Mouse (Mus musculus) Patski (cell line): ENCODE data around the gene Fzd10. TPM values are rescaled to one million over a fixed set of nuclear protein-coding genes. Genes with fewer than 3 reads are reported as not detected.

Experiments
- ATAC-seq: fragments of 100-300 bp; one replicate; pipeline ENCODE4 v1.8.0; 2021
- CTCF ChIA-PET: fragments of 350-600 bp; sonication (Branson Sonifier 250); formaldehyde crosslinking; loops from one replicate; lab custom pipeline; 2022; ENCODE audit warnings: inconsistent platforms; lab: Charles Lee
- POLR2A ChIA-PET: fragments of 350-600 bp; sonication (Branson Sonifier 250); formaldehyde crosslinking; loops from one replicate; lab custom pipeline; 2022; ENCODE audit warnings: antibody characterized with exemption, inconsistent platforms; lab: Charles Lee
- DNase-seq: peaks from one replicate; pipeline ENCODE4 v3.0.0-alpha.2; 2011; ENCODE audit warnings: low read depth, low spot score
- H3K27me3 ChIP-seq: fragments of 371-371 bp; one replicate; pipeline ENCODE4 v1.5.1; 2021
- CTCF ChIP-seq: fragments of 100-300 bp; IDR thresholded peaks from one replicate; pipeline ENCODE4 v1.5.1; 2021
- in situ Hi-C: fragments of 300-500 bp; cut with MboI; formaldehyde crosslinking; loops from 3 replicates; pipeline ENCODE4 v1.11.1; 2018; ENCODE audit warnings: low pct_unique_long_range_greater_than_20kb, mixed read lengths
- polyA plus RNA-seq: library from polyadenylated mRNA; unstranded; gene quantifications from one replicate; pipeline ENCODE4 v1.2.3, GENCODE M21; 2021

Gene Fzd10
- polyA plus RNA-seq = not detected

- ChIA-PET CTCF (no interaction called here), POLR2A (no interaction called here)
- DNase-seq (no peak), ATAC-seq (no peak)
- peaks cover 28% of the 10 kb centered on the region for H3K27me3 ChIP-seq
- in situ Hi-C loops = no loop called here
- TF ChIP-seq CTCF = no peak
Observed at GRCm38 (mm10) chr5:128600072-128601021, at the start of gene Fzd10. Gene Fzd10, plus strand, starts transcription at chr5:128600844.

DNA sequence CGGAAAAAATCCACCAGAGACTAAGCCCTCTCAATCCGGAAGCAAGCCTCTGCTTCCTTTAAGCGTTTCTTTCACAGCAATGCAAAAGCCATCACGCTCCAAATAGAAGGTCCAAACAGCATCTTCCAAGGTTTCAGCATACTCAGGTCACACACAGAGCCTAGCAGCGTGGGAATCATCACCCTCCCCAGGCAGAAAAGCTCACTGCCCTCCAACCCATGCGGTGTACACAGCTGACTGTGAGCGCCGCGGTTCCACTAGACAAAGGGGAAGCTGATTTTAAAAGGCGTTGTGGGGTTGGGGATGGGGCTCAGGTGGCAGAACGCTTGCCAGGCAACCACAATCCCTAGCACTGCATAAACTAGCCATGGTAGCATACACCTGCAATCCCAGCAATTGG is 49.2 kb upstream of the Fzd10 start:
- no peaks in the 10 kb centered on the region for H3K27me3 ChIP-seq
- POLR2A ChIA-PET = no interaction called here
- DNase-seq = no peak
- in situ Hi-C loops = no loop called here
- ATAC-seq = no peak
- CTCF ChIA-PET = no interaction called here
- no peak for TF ChIP-seq CTCF

DNA sequence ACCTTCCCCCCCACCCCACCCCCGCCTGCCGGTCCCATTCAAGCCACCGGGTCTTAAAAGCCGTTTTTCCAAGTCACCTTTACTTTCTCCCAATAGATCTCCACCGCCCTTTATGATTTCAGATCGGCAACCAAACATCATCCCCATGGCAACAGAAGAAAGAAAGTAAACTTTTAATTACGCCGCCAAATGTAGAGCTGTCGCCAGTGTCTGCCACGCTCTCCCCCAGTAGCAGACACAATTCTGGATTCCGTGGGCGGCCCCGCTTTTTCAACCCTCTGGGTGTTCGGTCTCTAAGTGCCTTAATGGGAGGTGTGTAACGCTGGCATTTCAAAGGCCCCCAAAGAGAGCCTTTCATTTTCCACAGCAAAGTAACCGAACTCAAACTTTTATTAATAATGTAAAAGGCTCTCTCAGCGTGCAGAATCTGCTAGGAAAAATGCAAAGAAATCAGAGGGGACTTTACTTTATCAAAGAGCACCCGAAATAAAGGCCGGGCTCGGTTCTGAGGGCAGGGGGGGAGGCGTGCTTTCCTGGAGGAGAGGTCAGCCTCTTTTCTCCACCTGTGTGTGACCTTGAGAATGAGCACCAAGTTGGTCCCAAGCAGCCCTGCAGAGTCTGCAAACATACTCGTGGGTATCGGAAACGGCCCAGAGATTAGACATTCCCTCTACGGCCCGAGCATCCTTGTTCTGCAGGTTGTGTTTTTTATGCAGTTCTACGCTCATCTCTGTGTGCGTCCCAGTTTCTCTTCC is 48.3 kb upstream of the Fzd10 start:
- no peak for DNase-seq
- ATAC-seq = no peak
- in situ Hi-C loops = no loop called here
- ChIA-PET POLR2A (no interaction called here), CTCF (no interaction called here)
- TF ChIP-seq CTCF = no peak
- H3K27me3 ChIP-seq = no peaks in the 10 kb centered on the region

DNA sequence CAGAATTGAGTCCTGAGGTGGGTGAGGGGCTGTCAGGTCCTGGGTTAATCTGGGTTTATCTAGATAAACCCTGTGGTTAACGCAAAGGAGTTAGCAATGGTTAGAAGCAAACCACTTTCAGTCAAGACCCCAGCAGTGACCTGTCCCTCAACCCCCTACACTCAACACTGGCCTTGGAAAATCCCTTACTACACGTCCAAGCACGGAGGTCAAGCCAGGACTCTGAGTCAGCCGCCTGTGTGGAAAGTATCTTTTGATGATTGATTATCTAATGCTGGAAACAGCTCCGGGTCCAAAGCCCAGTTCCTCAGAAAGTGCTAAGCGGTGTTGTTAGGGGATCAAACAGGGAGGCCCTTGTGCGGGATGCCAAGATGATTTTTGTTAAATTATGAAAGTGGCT is 42.5 kb upstream of the Fzd10 start:
- no peak for ATAC-seq
- H3K27me3 ChIP-seq = no peaks in the 10 kb centered on the region
- ChIA-PET CTCF (no interaction called here), POLR2A (no interaction called here)
- TF ChIP-seq CTCF = no peak
- DNase-seq = no peak
- in situ Hi-C loops = no loop called here

DNA sequence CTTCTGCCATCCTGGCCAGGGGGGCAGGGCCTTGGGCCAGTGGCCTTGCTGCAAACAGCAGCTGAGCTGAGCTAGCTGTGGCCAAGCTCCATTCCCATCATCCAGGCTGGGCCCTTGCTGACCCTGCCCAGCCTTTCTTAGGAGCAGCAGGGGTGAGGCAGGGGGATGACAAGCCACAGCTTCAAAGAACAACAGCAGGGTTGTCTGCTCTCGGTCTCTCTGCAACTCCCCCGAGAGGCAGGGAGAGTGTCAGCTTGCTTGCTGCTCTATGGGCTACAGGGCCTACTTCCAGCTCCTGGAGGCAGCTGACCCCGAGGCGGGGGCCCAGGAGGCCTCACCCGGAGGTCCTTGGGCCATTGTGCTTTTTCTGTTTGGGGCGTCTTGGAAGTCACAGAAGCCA is 33.3 kb upstream of the Fzd10 start:
- no peak for ATAC-seq
- in situ Hi-C loops = no loop called here

GRCm38 (mm10) chr5:128568970-128569369 is 31.7 kb upstream of the Fzd10 start:
- no peak for DNase-seq
- no peaks in the 10 kb centered on the region for H3K27me3 ChIP-seq
- ChIA-PET CTCF (no interaction called here), POLR2A (no interaction called here)
- no peak for TF ChIP-seq CTCF
- ATAC-seq = no peak
- in situ Hi-C loops = no loop called here

More for the DNA sequence above, 33.3 kb upstream of the Fzd10 start:
- TF ChIP-seq CTCF = no peak
- DNase-seq = no peak
- H3K27me3 ChIP-seq = no peaks in the 10 kb centered on the region
- CTCF ChIA-PET = no interaction called here
- POLR2A ChIA-PET = no interaction called here

DNA sequence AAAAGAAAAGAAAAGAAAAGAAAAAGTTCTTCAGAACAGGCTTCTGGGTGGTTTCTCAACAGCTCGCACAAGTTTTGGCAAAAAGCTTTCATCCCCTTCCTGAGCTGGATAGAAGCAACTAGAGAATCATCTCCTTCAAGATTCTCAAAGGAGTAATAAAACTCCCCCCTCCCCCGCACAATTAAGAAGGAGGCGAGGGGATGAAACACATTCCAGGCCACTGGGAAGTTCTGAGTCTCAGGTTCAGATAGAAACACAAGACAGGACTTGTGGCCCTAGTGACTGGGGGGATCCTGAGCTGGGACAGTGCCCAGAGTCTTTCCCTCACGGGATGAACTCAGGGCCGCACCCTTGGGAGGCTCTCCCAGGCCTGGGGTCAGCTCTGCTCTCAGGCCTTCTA is 30.6 kb upstream of the Fzd10 start:
- ChIA-PET CTCF (interaction anchor here (0.7 kb wide), 1 partner anchor 9 kb away, joined by 4 read pairs; no protein-coding TSS in a partner anchor), POLR2A (interaction anchor here (0.6 to 0.7 kb wide), 3 partner anchors 456 to 1151 kb away, joined by 3 to 6 read pairs (median 3); no protein-coding TSS in a partner anchor)
- no peak for TF ChIP-seq CTCF
- DNase-seq = no peak
- no peak for ATAC-seq
- in situ Hi-C loops = no loop called here
- H3K27me3 ChIP-seq = no peaks in the 10 kb centered on the region

- ATAC-seq (no peak), DNase-seq (no peak)
- ChIA-PET POLR2A (no interaction called here), CTCF (no interaction called here)
- in situ Hi-C loops = no loop called here
- no peak for TF ChIP-seq CTCF
- H3K27me3 ChIP-seq = no peaks in the 10 kb centered on the region
Observed at GRCm38 (mm10) chr5:128570848-128571247, 29.8 kb upstream of the Fzd10 start.

DNA sequence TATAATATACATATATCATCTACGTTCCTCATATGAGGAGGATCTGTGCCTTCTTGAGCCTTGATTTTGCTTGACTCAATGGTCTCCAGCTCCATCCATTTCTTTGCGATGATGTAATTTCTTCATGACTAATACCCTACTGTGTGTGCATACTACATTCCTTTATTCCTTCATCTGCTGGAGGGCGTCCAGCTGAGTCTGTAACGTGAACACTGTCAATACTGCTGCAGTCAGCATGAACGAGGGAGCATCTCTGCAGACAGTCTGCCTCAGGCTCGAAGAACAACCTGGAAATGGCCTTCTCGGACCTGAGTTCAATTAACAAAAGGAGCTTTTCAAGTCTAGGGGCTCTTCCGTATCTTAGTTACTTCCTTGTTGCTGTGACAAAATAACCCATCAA is 28.9 kb upstream of the Fzd10 start:
- ATAC-seq = no peak
- no peak for DNase-seq
- in situ Hi-C loops = no loop called here
- H3K27me3 ChIP-seq = no peaks in the 10 kb centered on the region
- no peak for TF ChIP-seq CTCF
- CTCF ChIA-PET = interaction anchor here (1.0 kb wide), 1 partner anchor 34 kb away, joined by 3 read pairs; no protein-coding TSS in a partner anchor
- POLR2A ChIA-PET = no interaction called here

- DNase-seq = no peak
- H3K27me3 ChIP-seq = no peaks in the 10 kb centered on the region
- ATAC-seq = no peak
- ChIA-PET CTCF (no interaction called here), POLR2A (no interaction called here)
- no peak for TF ChIP-seq CTCF
- in situ Hi-C loops = no loop called here
Observed at GRCm38 (mm10) chr5:128575997-128576579, 24.6 kb upstream of the Fzd10 start.
